Comparison of ENCODE assay signal across 10 mouse cellular contexts in the genomic region with DNA sequence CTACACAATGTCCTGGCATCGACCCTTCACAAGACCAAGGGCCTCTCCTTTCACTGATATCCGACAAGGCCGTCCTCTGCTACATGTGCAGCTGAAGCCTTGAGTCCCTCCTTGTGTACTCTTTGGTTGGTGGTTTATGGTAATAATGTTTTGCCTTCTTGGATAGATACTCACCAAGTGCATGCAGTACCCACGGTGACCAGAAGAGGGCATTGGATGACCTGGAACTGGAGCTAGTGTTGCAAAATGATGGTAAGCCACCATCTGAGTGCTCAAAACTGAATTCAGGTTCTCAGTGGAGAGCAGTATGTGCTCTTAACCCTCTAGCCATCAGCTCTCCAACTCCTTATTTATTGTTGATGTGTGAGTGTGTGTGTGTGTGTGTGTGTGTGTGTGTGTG.
A peak's percentile ranks its signal among the peaks of the same experiment; 100 is the strongest.
DNase-seq lines count a peak whose midpoint lies in the region; ATAC-seq and TF ChIP-seq lines count a peak whose summit lies in the region.
"Had no signal": no experiment of that assay in that cellular context is flagged by ENCODE, and none has a peak within 500 bp of the region (broad histone marks: within the 10 kb centered on the region; RNA-seq: fewer than 3 reads in every experiment).

No protein-coding gene starts in this region.

- no peaks in the 10 kb centered on the region for H3K27me3 ChIP-seq in lung, embryonic 14.5 days (ENCODE audit: insufficient read depth, low read length)
- H3K27me3 ChIP-seq in Patski: peaks cover 4% of the 10 kb centered on the region
- H3K27me3 ChIP-seq: midbrain, embryonic 15.5 days had no signal

- no peak overlapping the region for H3K27ac ChIP-seq in lung, embryonic 14.5 days (ENCODE audit: low read depth)
- H3K27ac ChIP-seq: midbrain, embryonic 15.5 days had no signal

- in situ Hi-C loops in Patski (cut with MboI; ENCODE audit: low pct_unique_long_range_greater_than_20kb): no loop called here

- CTCF ChIA-PET in Patski (lab: Charles Lee): no interaction called here

- no peaks in the 10 kb centered on the region for H3K36me3 ChIP-seq in lung, embryonic 14.5 days (ENCODE audit: insufficient read depth)
- H3K36me3 ChIP-seq: midbrain, embryonic 15.5 days had no signal

- H3K9ac ChIP-seq in lung, embryonic 14.5 days: no peak overlapping the region
- H3K9ac ChIP-seq: midbrain, embryonic 15.5 days had no signal

- H3K4me3 ChIP-seq in lung, embryonic 14.5 days (ENCODE audit: low read depth, low read length): no peak overlapping the region
- H3K4me3 ChIP-seq: midbrain, embryonic 15.5 days had no signal

- TF ChIP-seq CTCF in lung, embryonic 14.5 days (IDR thresholded peaks at IDR 0.05; ENCODE audit: low read depth): peak; percentile 50
- TF ChIP-seq CTCF in Patski (IDR thresholded peaks at IDR 0.05): peak; percentile 45

- DNase-seq in gastrocnemius, postnatal 10 days: peak; percentile 2
- DNase-seq in gastrocnemius, adult 8-10 months (ENCODE audit: low spot score in 2 of 2): no peak
- DNase-seq in lung, embryonic 14.5 days: peak; percentile 1
- no peak for DNase-seq in lung, adult 18-20 months
- DNase-seq in Patski (ENCODE audit: low read depth, low spot score): no peak
- DNase-seq in mesoderm, embryonic 11.5 days (ENCODE audit: low read depth, low spot score): peak; percentile 11
- DNase-seq in urinary bladder, postnatal 25 days (ENCODE audit: low spot score): no peak
- DNase-seq: kidney, adult 18-20 months had no signal

- no peaks in the 10 kb centered on the region for H3K4me1 ChIP-seq in lung, embryonic 14.5 days (ENCODE audit: insufficient read depth)
- H3K4me1 ChIP-seq: midbrain, embryonic 15.5 days had no signal

- H3K4me2 ChIP-seq in lung, embryonic 14.5 days: no peak overlapping the region
- H3K4me2 ChIP-seq: midbrain, embryonic 15.5 days had no signal

- no peaks in the 10 kb centered on the region for H3K9me3 ChIP-seq in lung, embryonic 14.5 days (ENCODE audit: low read depth, low read length)
- H3K9me3 ChIP-seq: midbrain, embryonic 15.5 days had no signal

- POLR2A ChIA-PET in Patski (lab: Charles Lee): no interaction called here

- WGBS in lung, embryonic 14.5 days: 77% methylated on average over 4 of the region's 4 CpGs

- ATAC-seq in lung, embryonic 14.5 days (ENCODE audit: insufficient read depth): no peak
- no peak for ATAC-seq in Patski
- ATAC-seq in CD4-positive, CD25-positive, alpha-beta regulatory T cell, adult 4 months: no peak
- ATAC-seq: midbrain, embryonic 15.5 days had no signal

Comparison
In these comparisons a context has a peak if more than half of its experiments do, and no peak if none do; other contexts are left out.
1. DNase-seq: peak in gastrocnemius, postnatal 10 days (single experiment), lung, embryonic 14.5 days (single experiment) and mesoderm, embryonic 11.5 days (single experiment); none in gastrocnemius, adult 8-10 months (0 of 2), lung, adult 18-20 months (0 of 2), Patski (single experiment) and urinary bladder, postnatal 25 days (single experiment).